Mouse (Mus musculus) kidney, postnatal 0 days (tissue): ENCODE results near the gene Gkn2. TPM values are rescaled to one million over a fixed set of nuclear protein-coding genes. Genes with fewer than 3 reads are reported as not detected.

Experiments used
- ATAC-seq: fragments of 200-750 bp; cut with Nextera tagmentation; replicated peaks from 2 replicates; pipeline ENCODE4 v1.8.0; 2017; ENCODE audit warnings: low read depth, moderate number of reproducible peaks, moderate TSS enrichment, moderate library complexity; ENCODE audit not compliant: low FRiP score
- DNase-seq: peaks from one replicate; pipeline ENCODE4 v3.0.0-alpha.2; 2016; ENCODE audit warnings: low spot score
- H3K27ac ChIP-seq: fragments of 300-500 bp; sonication (generic); 2 replicates; pipeline ENCODE4 v1.5.1; 2014; ENCODE audit warnings: mild to moderate bottlenecking
- H3K27me3 ChIP-seq: fragments of 300-500 bp; sonication (generic); 2 replicates; pipeline ENCODE4 v1.6.1; 2014; ENCODE audit warnings: low read length, mixed read lengths; ENCODE audit not compliant: insufficient read depth
- H3K36me3 ChIP-seq: fragments of 300-500 bp; sonication (generic); 2 replicates; pipeline ENCODE4 v1.6.1; 2014; ENCODE audit warnings: low read length, mixed read lengths; ENCODE audit not compliant: insufficient read depth
- H3K4me1 ChIP-seq: fragments of 300-500 bp; sonication (generic); replicated peaks from 2 replicates; pipeline ENCODE4 v1.6.1; 2014; ENCODE audit warnings: antibody characterized with exemption, low read length, mixed read lengths; ENCODE audit not compliant: insufficient read depth
- H3K4me2 ChIP-seq: fragments of 300-500 bp; sonication (generic); 2 replicates; pipeline ENCODE4 v1.6.1; 2014; ENCODE audit warnings: mild to moderate bottlenecking, low read length, moderate library complexity, mixed read lengths
- H3K4me3 ChIP-seq: fragments of 300-500 bp; sonication (generic); replicated peaks from 2 replicates; pipeline ENCODE4 v1.5.1; 2014; ENCODE audit warnings: low read depth, low read length
- H3K9ac ChIP-seq: fragments of 300-500 bp; sonication (generic); 2 replicates; pipeline ENCODE4 v1.6.1; 2014; ENCODE audit warnings: low read depth, low read length
- H3K9me3 ChIP-seq: fragments of 300-500 bp; sonication (generic); replicated peaks from 2 replicates; pipeline ENCODE4 v1.6.1; 2016; ENCODE audit warnings: low read length, inconsistent platforms, mixed read lengths
- CTCF ChIP-seq: IDR thresholded peaks from 2 replicates; pipeline ENCODE4 v1.5.1; 2016; ENCODE audit warnings: antibody characterized with exemption, low read depth, mild to moderate bottlenecking, moderate library complexity
- WGBS: fragments of 180-500 bp; shearing (Covaris S2); extraction: QIAGEN DNeasy Blood & Tissue Kit; methylation state at CpG from one replicate; pipeline ENCODE4 v1.1.7; 2014; 5-methylcytosine and 5-hydroxymethylcytosine counted together
- polyA plus RNA-seq: library from polyadenylated mRNA; unstranded; fragments of >200 nt; fragmentation: Nextera tagmentation; extraction: Ambion mirVana; gene quantifications from 2 replicates; pipeline ENCODE4 v1.2.1, GENCODE M21; 2015

Gene Gkn2
- not detected in 2 replicates for polyA plus RNA-seq

DNA sequence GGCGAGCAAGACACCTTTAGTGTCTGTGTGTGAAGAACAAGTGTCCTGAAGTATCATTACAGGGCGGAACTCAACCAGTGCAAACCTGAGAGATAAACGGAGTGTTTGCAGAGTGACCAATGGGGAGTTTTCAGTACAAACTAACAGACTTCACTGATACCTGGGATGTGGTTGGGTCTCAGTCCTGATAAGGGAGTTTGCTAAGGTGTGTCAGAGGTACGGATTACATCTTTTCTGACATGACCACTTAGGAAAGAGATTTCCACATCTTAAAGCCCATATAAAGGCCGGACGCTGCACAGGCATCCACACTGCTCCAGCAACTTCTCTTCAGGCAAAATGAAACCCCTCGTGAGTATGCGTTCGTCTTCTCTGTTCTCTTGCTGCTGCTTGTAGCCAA lies at the start of gene Gkn2:
Gene Gkn2 (plus strand): TSS at position 301 of the 400 bp plus-strand sequence.
- H3K4me3 ChIP-seq: no peak within 1 kb of the TSS
- H3K27me3 ChIP-seq: no peaks in the 10 kb centered on the region
- WGBS: 88% methylated on average over 9 of the region's 9 CpGs
- H3K4me2 ChIP-seq: no peak within 1 kb of the TSS
- H3K9ac ChIP-seq: no peak within 1 kb of the TSS
- ATAC-seq: no peak
- no peak within 1 kb of the TSS for H3K27ac ChIP-seq
- no peaks in the 10 kb centered on the region for H3K9me3 ChIP-seq
- DNase-seq: no peak
- H3K36me3 ChIP-seq: no peaks in the 10 kb centered on the region
- H3K4me1 ChIP-seq: no peaks in the 10 kb centered on the region
- TF ChIP-seq CTCF: no peak

GRCm38 (mm10) chr6:87323381-87323780 lies 49.8 kb upstream of the Gkn2 start:
- DNase-seq (peak; percentile 41), ATAC-seq (no peak)
- 81% methylated on average over 2 of the region's 2 CpGs for WGBS
- Histone ChIP-seq H3K4me3 (no peak overlapping the region), H3K9ac (no peak overlapping the region), H3K4me1 (no peaks in the 10 kb centered on the region), H3K36me3 (no peaks in the 10 kb centered on the region), H3K4me2 (no peak overlapping the region), H3K27me3 (no peaks in the 10 kb centered on the region), H3K27ac (no peak overlapping the region), H3K9me3 (no peaks in the 10 kb centered on the region)
- peak; percentile 82 for TF ChIP-seq CTCF

DNA sequence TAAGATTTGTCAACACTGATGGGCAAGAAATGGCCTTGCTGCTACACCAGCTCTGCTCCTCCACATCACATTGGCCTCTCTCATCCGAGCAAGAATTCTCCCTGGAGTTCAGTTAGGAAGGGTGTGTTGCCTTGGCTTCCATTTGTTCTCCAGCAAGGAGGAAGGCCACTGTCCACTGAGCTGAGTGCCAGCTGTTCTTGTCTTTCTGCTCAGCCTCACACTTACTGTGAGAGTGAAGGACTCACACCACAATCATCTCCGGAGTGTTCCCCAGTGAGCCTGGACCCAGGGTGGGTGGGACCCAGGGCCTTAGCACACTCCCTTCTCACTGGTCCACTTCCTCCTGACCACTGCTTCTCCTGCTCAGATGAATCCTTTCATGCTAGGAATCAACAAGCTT lies 46.2 kb upstream of the Gkn2 start:
- ATAC-seq: no peak

DNA sequence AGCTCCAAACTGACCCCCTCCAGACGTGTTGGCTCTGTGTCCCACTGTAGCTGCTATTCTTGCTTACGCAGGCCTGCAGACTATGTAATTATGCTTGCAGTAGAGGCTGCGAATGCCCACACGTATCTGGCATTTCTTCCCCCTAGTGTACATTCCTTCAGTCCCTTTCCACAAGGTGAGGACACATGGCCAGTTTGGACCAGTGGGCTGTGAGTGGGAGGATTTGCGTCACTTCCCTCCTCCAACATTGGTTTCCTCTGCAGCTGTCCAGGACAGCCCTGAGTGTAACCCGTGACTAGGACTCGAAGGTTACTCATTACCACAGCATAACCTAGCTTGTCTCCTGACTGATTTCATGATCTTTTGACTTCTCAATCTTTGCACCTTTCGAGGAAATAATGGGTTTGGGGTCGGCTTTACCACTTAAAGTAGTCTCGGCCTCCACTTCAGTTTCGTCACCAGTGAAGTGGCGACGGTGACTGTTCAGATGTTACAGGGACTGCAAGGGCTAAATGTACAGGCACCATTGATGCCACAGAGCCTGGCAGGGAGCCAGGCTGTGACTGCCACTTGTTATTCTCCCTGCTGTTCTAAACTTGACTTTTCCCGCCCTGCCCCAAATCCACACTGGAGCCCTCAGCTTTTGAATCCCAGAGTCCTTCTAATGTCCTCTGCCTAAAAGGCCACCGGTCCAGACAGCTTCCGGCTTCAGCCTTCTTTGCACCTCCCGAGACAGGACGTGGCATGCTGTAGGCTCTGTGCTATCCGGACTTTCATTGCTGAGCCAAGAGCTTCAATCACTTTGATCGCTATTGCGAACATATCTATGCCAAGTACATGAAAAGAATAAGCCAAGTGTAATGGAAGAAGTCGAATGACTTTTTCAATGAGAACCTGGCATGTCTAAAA lies 44.6 kb upstream of the Gkn2 start:
- Histone ChIP-seq H3K4me1 (no peaks in the 10 kb centered on the region), H3K36me3 (no peaks in the 10 kb centered on the region), H3K4me2 (no peak overlapping the region), H3K9ac (no peak overlapping the region), H3K9me3 (no peaks in the 10 kb centered on the region), H3K27me3 (no peaks in the 10 kb centered on the region), H3K27ac (no peak overlapping the region), H3K4me3 (no peak overlapping the region)
- ATAC-seq (peak; percentile 92), DNase-seq (peak; percentile 40)
- TF ChIP-seq CTCF: no peak; the same call in 1 of the 2 replicates
- 65% methylated on average over 22 of the region's 22 CpGs for WGBS

More for the DNA sequence above, 46.2 kb upstream of the Gkn2 start:
- Histone ChIP-seq H3K27ac (no peak overlapping the region), H3K4me2 (no peak overlapping the region), H3K9ac (no peak overlapping the region), H3K36me3 (no peaks in the 10 kb centered on the region), H3K9me3 (no peaks in the 10 kb centered on the region), H3K4me3 (no peak overlapping the region), H3K27me3 (no peaks in the 10 kb centered on the region), H3K4me1 (no peaks in the 10 kb centered on the region)
- 89% methylated on average over 2 of the region's 2 CpGs for WGBS
- no peak for TF ChIP-seq CTCF
- no peak for DNase-seq

GRCm38 (mm10) chr6:87332380-87332779 lies 40.8 kb upstream of the Gkn2 start:
- Histone ChIP-seq H3K9ac (no peak overlapping the region), H3K36me3 (no peaks in the 10 kb centered on the region), H3K4me1 (no peaks in the 10 kb centered on the region), H3K9me3 (no peaks in the 10 kb centered on the region), H3K4me3 (no peak overlapping the region), H3K27ac (no peak overlapping the region), H3K27me3 (no peaks in the 10 kb centered on the region), H3K4me2 (no peak overlapping the region)
- TF ChIP-seq CTCF: no peak
- ATAC-seq (no peak), DNase-seq (no peak)
- 61% methylated on average over 2 of the region's 2 CpGs for WGBS

DNA sequence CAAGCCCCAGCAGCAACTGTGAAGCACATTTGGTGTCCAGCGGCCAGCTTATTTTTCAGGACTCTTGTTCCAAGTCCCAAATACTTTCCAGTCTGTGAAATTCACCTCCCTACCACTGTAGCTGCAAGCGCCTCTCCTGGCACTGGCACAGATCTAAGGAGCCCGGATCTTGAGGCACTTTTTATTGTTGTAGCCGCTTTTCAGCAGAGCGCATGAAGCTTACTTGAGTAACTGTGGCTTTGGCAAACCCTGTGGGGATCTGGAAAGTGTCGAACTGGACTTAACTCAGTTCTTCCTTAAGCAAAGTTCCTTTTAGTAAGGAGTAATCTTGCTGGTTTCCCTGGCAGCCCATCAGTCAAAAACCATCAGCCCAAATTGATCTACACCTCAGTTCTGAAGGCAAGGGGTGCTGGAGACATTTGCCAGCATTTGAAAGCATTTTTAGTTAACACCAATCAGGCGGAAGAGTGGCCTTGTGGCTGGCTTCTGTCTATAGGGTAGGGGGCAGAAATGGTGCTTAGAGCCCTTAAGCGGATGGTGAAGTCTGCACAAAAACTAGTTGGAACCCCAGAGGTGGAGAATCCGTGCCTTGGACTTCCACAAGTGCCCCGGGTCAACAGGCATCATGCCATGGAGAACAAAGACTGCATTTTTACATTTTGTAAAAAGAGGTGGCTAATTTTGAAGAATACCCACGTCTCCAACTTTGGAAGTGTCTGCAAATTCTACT lies 38.6 kb upstream of the Gkn2 start:
- H3K27ac ChIP-seq: peak overlapping the region; percentile 82; the same call in 1 of the 2 replicates
- ATAC-seq (no peak), DNase-seq (peak; percentile 76)
- no peaks in the 10 kb centered on the region for H3K36me3 ChIP-seq
- no peak for TF ChIP-seq CTCF
- WGBS: 10% methylated on average over 11 of the region's 11 CpGs
- peak overlapping the region; percentile 66 for H3K4me3 ChIP-seq
- H3K9me3 ChIP-seq: no peaks in the 10 kb centered on the region
- peak overlapping the region; percentile 83 for H3K4me2 ChIP-seq
- H3K27me3 ChIP-seq: no peaks in the 10 kb centered on the region
- H3K4me1 ChIP-seq: no peaks in the 10 kb centered on the region
- peak overlapping the region; percentile 80 for H3K9ac ChIP-seq
